Mouse (Mus musculus) hindbrain, embryonic 15.5 days (tissue): ENCODE measurements around the gene Mtch1. TPM values are rescaled to one million over a fixed set of nuclear protein-coding genes. Genes with fewer than 3 reads are reported as not detected.
A peak's percentile ranks its signal among the peaks of the same experiment; 100 is the strongest.

Experiments used
- ATAC-seq: fragments of 200-750 bp; cut with Nextera tagmentation; 2 replicates; pipeline ENCODE4 v1.8.0; 2017; ENCODE audit warnings: low read depth, moderate number of reproducible peaks, moderate TSS enrichment; ENCODE audit not compliant: low FRiP score
- H3K27ac ChIP-seq: fragments of 300-500 bp; sonication (generic); replicated peaks from 2 replicates; pipeline ENCODE4 v1.5.1; 2015; ENCODE audit warnings: mild to moderate bottlenecking, inconsistent platforms
- H3K27me3 ChIP-seq: fragments of 300-500 bp; sonication (generic); 2 replicates; pipeline ENCODE4 v1.6.1; 2015; ENCODE audit warnings: control low read depth, inconsistent platforms
- H3K36me3 ChIP-seq: fragments of 300-500 bp; sonication (generic); 2 replicates; pipeline ENCODE4 v1.6.1; 2015; ENCODE audit warnings: control low read depth, inconsistent platforms
- H3K4me1 ChIP-seq: fragments of 300-500 bp; sonication (generic); replicated peaks from 2 replicates; pipeline ENCODE4 v1.6.1; 2015; ENCODE audit warnings: control low read depth, inconsistent platforms
- H3K4me2 ChIP-seq: fragments of 300-500 bp; sonication (generic); 2 replicates; pipeline ENCODE4 v1.6.1; 2015; ENCODE audit warnings: moderate library complexity, mild to moderate bottlenecking, inconsistent platforms
- H3K4me3 ChIP-seq: fragments of 300-500 bp; sonication (generic); 2 replicates; pipeline ENCODE4 v1.5.1; 2015; ENCODE audit warnings: mild to moderate bottlenecking, inconsistent platforms
- H3K9ac ChIP-seq: fragments of 300-500 bp; sonication (generic); 2 replicates; pipeline ENCODE4 v1.6.1; 2015; ENCODE audit warnings: inconsistent platforms
- H3K9me3 ChIP-seq: fragments of 300-500 bp; sonication (generic); 2 replicates; pipeline ENCODE4 v1.6.1; 2016; ENCODE audit warnings: control low read depth, inconsistent platforms
- WGBS: fragments of 180-500 bp; shearing (Covaris S2); methylation state at CpG from one replicate; pipeline ENCODE4 v1.1.7; 2015; 5-methylcytosine and 5-hydroxymethylcytosine counted together
- polyA plus RNA-seq: library from polyadenylated mRNA; unstranded; fragments of >200 nt; fragmentation: Nextera tagmentation; extraction: Ambion mirVana; gene quantifications from 2 replicates; pipeline ENCODE4 v1.2.1, GENCODE M21; 2015

Gene Mtch1
- polyA plus RNA-seq, 1 experiment from 2014 or later: 492 TPM

GRCm38 (mm10) chr17:29383923-29384322 is 36.2 kb upstream of the Mtch1 start:
- WGBS: 78% methylated on average over 9 of the region's 9 CpGs
- H3K9me3 ChIP-seq: no peaks in the 10 kb centered on the region
- no peak for ATAC-seq
- H3K9ac ChIP-seq: no peak overlapping the region
- H3K4me3 ChIP-seq: no peak overlapping the region
- no peak overlapping the region for H3K4me2 ChIP-seq
- no peak overlapping the region for H3K27ac ChIP-seq
- H3K4me1 ChIP-seq: no peaks in the 10 kb centered on the region
- no peaks in the 10 kb centered on the region for H3K27me3 ChIP-seq
- H3K36me3 ChIP-seq: no peaks in the 10 kb centered on the region

- H3K36me3 ChIP-seq: no peaks in the 10 kb centered on the region
- H3K4me1 ChIP-seq: no peaks in the 10 kb centered on the region
- no peaks in the 10 kb centered on the region for H3K9me3 ChIP-seq
- H3K9ac ChIP-seq: no peak overlapping the region
- H3K27me3 ChIP-seq: no peaks in the 10 kb centered on the region
- WGBS: 59% methylated on average over 11 of the region's 11 CpGs
- no peak overlapping the region for H3K4me3 ChIP-seq
- H3K27ac ChIP-seq: no peak overlapping the region
- H3K4me2 ChIP-seq: no peak overlapping the region
- no peak for ATAC-seq
These were observed 34.7 kb upstream of the Mtch1 start for GRCm38 (mm10) chr17:29382417-29382816.

- Histone ChIP-seq H3K4me3 (no peak overlapping the region), H3K27ac (no peak overlapping the region), H3K27me3 (no peaks in the 10 kb centered on the region), H3K36me3 (no peaks in the 10 kb centered on the region), H3K9me3 (no peaks in the 10 kb centered on the region), H3K4me2 (no peak overlapping the region), H3K4me1 (no peaks in the 10 kb centered on the region), H3K9ac (no peak overlapping the region)
- WGBS: 29% methylated on average over 7 of the region's 7 CpGs
- no peak; the same call in 1 of the 2 replicates for ATAC-seq
These were observed 33.7 kb upstream of the Mtch1 start for GRCm38 (mm10) chr17:29381472-29381871.

- no peak overlapping the region for H3K27ac ChIP-seq
- H3K4me1 ChIP-seq: no peaks in the 10 kb centered on the region
- no peaks in the 10 kb centered on the region for H3K27me3 ChIP-seq
- no peak for ATAC-seq
- no peak overlapping the region for H3K4me3 ChIP-seq
- WGBS: 76% methylated on average over 4 of the region's 4 CpGs
- H3K9ac ChIP-seq: no peak overlapping the region
- no peaks in the 10 kb centered on the region for H3K36me3 ChIP-seq
- H3K9me3 ChIP-seq: no peaks in the 10 kb centered on the region
- H3K4me2 ChIP-seq: no peak overlapping the region
These were observed 32.5 kb upstream of the Mtch1 start for GRCm38 (mm10) chr17:29380241-29380640.

- Histone ChIP-seq H3K27ac (no peak overlapping the region), H3K9me3 (no peaks in the 10 kb centered on the region), H3K4me1 (no peaks in the 10 kb centered on the region), H3K4me2 (no peak overlapping the region), H3K9ac (no peak overlapping the region), H3K27me3 (no peaks in the 10 kb centered on the region), H3K36me3 (no peaks in the 10 kb centered on the region), H3K4me3 (no peak overlapping the region)
- WGBS: 78% methylated on average over 8 of the region's 8 CpGs
- ATAC-seq: no peak
These were observed 30.3 kb upstream of the Mtch1 start for GRCm38 (mm10) chr17:29378056-29378455.

GRCm38 (mm10) chr17:29375871-29376270 is 28.1 kb upstream of the Mtch1 start:
- Histone ChIP-seq H3K36me3 (no peaks in the 10 kb centered on the region), H3K27ac (no peak overlapping the region), H3K9me3 (no peaks in the 10 kb centered on the region), H3K27me3 (no peaks in the 10 kb centered on the region), H3K9ac (no peak overlapping the region), H3K4me2 (no peak overlapping the region), H3K4me1 (no peaks in the 10 kb centered on the region), H3K4me3 (no peak overlapping the region)
- no peak for ATAC-seq
- WGBS: 85% methylated on average over 10 of the region's 10 CpGs

- no peak overlapping the region for H3K27ac ChIP-seq
- no peak overlapping the region for H3K9ac ChIP-seq
- 6% methylated on average over 5 of the region's 5 CpGs for WGBS
These were observed 23.4 kb upstream of the Mtch1 start for GRCm38 (mm10) chr17:29370984-29371723.

GRCm38 (mm10) chr17:29368726-29369125 is 21.0 kb upstream of the Mtch1 start:
- Histone ChIP-seq H3K4me2 (no peak overlapping the region), H3K27me3 (0 out of 2 replicates have a peak, but pooled peaks cover 2% of the 10 kb centered on the region), H3K4me3 (no peak overlapping the region), H3K9ac (no peak overlapping the region), H3K9me3 (no peaks in the 10 kb centered on the region), H3K27ac (no peak overlapping the region), H3K4me1 (0 out of 2 replicates have a peak, but pooled peaks cover 5% of the 10 kb centered on the region), H3K36me3 (no peaks in the 10 kb centered on the region)
- no peak for ATAC-seq
- WGBS: 27% methylated on average over 6 of the region's 7 CpGs

More at GRCm38 (mm10) chr17:29370984-29371723, 23.4 kb upstream of the Mtch1 start:
- ATAC-seq: peak; percentile 20; the same call in 1 of the 2 replicates
- Histone ChIP-seq H3K36me3 (no peaks in the 10 kb centered on the region), H3K27me3 (0 out of 2 replicates have a peak, but pooled peaks cover 2% of the 10 kb centered on the region), H3K4me1 (0 out of 2 replicates have a peak, but pooled peaks cover 5% of the 10 kb centered on the region), H3K9me3 (no peaks in the 10 kb centered on the region), H3K4me3 (no peak overlapping the region), H3K4me2 (no peak overlapping the region)

- no peak overlapping the region for H3K4me3 ChIP-seq
- 0 out of 2 replicates have a peak, but pooled peaks cover 5% of the 10 kb centered on the region for H3K4me1 ChIP-seq
- no peaks in the 10 kb centered on the region for H3K36me3 ChIP-seq
- ATAC-seq: no peak
- no peak overlapping the region for H3K27ac ChIP-seq
- 91% methylated on average over 13 of the region's 13 CpGs for WGBS
- no peaks in the 10 kb centered on the region for H3K9me3 ChIP-seq
- H3K9ac ChIP-seq: no peak overlapping the region
- H3K4me2 ChIP-seq: no peak overlapping the region
- H3K27me3 ChIP-seq: 0 out of 2 replicates have a peak, but pooled peaks cover 2% of the 10 kb centered on the region
These were observed 17.4 kb upstream of the Mtch1 start for GRCm38 (mm10) chr17:29365105-29365621.

GRCm38 (mm10) chr17:29363109-29363508 is 15.4 kb upstream of the Mtch1 start:
- Histone ChIP-seq H3K4me3 (no peak overlapping the region), H3K36me3 (no peaks in the 10 kb centered on the region), H3K4me1 (no peaks in the 10 kb centered on the region), H3K27ac (no peak overlapping the region), H3K4me2 (no peak overlapping the region), H3K9ac (no peak overlapping the region), H3K9me3 (no peaks in the 10 kb centered on the region), H3K27me3 (no peaks in the 10 kb centered on the region)
- ATAC-seq: no peak
- WGBS: 85% methylated on average over 8 of the region's 8 CpGs

- H3K4me1 ChIP-seq: peaks cover 3% of the 10 kb centered on the region
- no peak overlapping the region for H3K4me2 ChIP-seq
- no peaks in the 10 kb centered on the region for H3K9me3 ChIP-seq
- no peaks in the 10 kb centered on the region for H3K27me3 ChIP-seq
- no peak overlapping the region for H3K4me3 ChIP-seq
- no peak for ATAC-seq
- 64% methylated on average over 8 of the region's 8 CpGs for WGBS
- H3K27ac ChIP-seq: no peak overlapping the region
- no peak overlapping the region for H3K9ac ChIP-seq
- H3K36me3 ChIP-seq: no peaks in the 10 kb centered on the region
These were observed 14.4 kb upstream of the Mtch1 start for GRCm38 (mm10) chr17:29361982-29362691.

- H3K9me3 ChIP-seq: no peaks in the 10 kb centered on the region
- no peaks in the 10 kb centered on the region for H3K27me3 ChIP-seq
- no peak within 1 kb of the TSS for H3K9ac ChIP-seq
- no peaks in the 10 kb centered on the region for H3K36me3 ChIP-seq
- ATAC-seq: no peak
- H3K4me3 ChIP-seq: no peak within 1 kb of the TSS
- WGBS: 27% methylated on average over 5 of the region's 5 CpGs
- no peak within 1 kb of the TSS for H3K27ac ChIP-seq
- H3K4me2 ChIP-seq: no peak within 1 kb of the TSS
- peaks cover 16% of the 10 kb centered on the region for H3K4me1 ChIP-seq
These were observed 13.1 kb upstream of the Mtch1 start, which contains the start of gene Fgd2 for GRCm38 (mm10) chr17:29360761-29361221. TSS of gene Fgd2 (plus strand) at chr17:29360914.
